Mouse (Mus musculus): ENCODE results near the gene Barhl1.

The Barhl1 gene

DNA sequence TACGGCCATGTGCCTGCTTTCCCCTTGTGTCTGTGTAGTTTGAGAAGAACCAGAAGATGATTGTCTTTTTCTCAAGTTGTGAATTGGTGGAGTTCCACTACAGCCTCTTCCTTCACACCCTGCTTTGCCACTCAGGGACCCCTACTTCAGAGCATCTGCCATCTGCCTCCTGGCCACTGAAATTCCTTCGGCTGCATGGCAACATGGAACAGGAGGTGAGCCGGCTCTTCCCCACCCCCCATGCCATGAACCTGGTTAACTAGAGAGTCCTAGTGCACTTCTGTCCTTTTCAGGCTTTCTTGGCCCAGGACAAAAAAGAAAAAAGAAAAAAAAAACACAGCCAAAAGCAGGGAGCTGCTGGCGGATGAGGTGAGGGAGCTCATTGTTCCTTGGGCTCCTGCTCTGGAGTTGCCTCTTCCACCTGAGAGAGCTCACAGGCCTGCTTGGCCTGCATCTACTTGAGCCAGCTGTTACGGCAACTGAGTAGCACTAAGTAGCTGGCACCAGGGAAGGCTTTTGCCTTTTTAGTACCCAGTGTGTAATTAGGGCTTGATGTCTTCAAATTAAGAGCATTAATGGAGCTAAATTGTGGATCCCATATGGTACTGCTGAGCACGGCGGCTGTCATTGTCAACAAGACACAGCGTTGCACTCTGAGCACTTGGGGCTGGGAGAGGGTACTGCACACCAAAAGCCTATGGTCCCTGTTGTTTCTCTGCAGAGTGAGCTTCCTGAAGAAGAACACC lies 55.6 kb downstream of the Barhl1 start:
- DNase-seq (ENCODE audit: low spot score): no peak

DNA sequence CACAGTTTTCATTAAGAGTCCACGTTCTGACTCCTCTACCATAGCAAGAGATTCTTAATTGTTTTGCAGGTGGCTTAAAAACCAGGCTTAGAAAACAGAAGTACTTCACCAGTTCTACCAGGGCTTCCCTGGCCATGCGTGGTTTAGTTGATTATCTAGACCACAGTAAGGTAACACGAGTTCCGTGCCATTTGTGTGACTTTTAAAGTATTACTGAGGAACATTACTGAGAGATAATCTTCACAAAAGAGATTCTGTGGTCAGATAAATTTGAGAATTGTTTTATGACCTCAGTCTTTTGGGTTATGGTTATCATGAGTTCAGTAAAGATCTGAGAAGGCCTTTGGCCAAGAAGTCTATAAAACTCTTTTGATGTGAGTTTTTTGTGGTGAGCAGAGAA lies 57.2 kb downstream of the Barhl1 start:
- DNase-seq (ENCODE audit: low spot score): no peak

Measured in adipocyte (in vitro differentiated cells).